Mouse (Mus musculus) thymus, adult 18-20 months (tissue): Measurements from ENCODE around the gene Slc35g3.
"Not testable (repeated sequence)": the region's sequence is repeated elsewhere in the genome, so short reads cannot be mapped to it uniquely, and the experiment has no call there.

ENCODE experiments used
- DNase-seq, 2 experiments: peaks; one replicate each; pipeline ENCODE4 v3.0.0; 2022; ENCODE audit warnings: mixed read lengths in 2 of 2

Slc35g3 gene

GRCm38 (mm10) chr11:69752686-69753085 lies 9.1 kb downstream of the Slc35g3 start:
- DNase-seq: no peak

- no peak for DNase-seq
Observed at GRCm38 (mm10) chr11:69751635-69752034, 10.1 kb downstream of the Slc35g3 start.

GRCm38 (mm10) chr11:69731408-69731807 lies 30.4 kb downstream of the Slc35g3 start:
- DNase-seq: not testable (repeated sequence)

- DNase-seq: peak; percentile 31 to 32
Observed at GRCm38 (mm10) chr11:69729063-69729462, 32.7 kb downstream of the Slc35g3 start.

- no peak for DNase-seq
Observed at GRCm38 (mm10) chr11:69725951-69726350, 35.8 kb downstream of the Slc35g3 start.

GRCm38 (mm10) chr11:69723074-69723473 lies 38.7 kb downstream of the Slc35g3 start:
- DNase-seq: no peak

GRCm38 (mm10) chr11:69720852-69721251 lies 40.9 kb downstream of the Slc35g3 start:
- no peak for DNase-seq

GRCm38 (mm10) chr11:69719423-69719822 lies 42.3 kb downstream of the Slc35g3 start:
- DNase-seq: no peak

GRCm38 (mm10) chr11:69718661-69719060 lies 43.1 kb downstream of the Slc35g3 start:
- no peak for DNase-seq

- no peak for DNase-seq
Observed at GRCm38 (mm10) chr11:69716953-69717352, 44.8 kb downstream of the Slc35g3 start.

GRCm38 (mm10) chr11:69715929-69716328 lies 45.8 kb downstream of the Slc35g3 start:
- DNase-seq: no peak

GRCm38 (mm10) chr11:69715482-69715881 lies 46.3 kb downstream of the Slc35g3 start:
- DNase-seq: no peak

GRCm38 (mm10) chr11:69714636-69715329 lies 47.0 kb downstream of the Slc35g3 start:
- DNase-seq: no peak

- no peak for DNase-seq
Observed at GRCm38 (mm10) chr11:69712954-69713672, 48.7 kb downstream of the Slc35g3 start.

- no peak for DNase-seq
Observed at GRCm38 (mm10) chr11:69711082-69711481, 50.7 kb downstream of the Slc35g3 start.

GRCm38 (mm10) chr11:69710470-69710869 lies 51.3 kb downstream of the Slc35g3 start:
- DNase-seq: no peak
